Mouse (Mus musculus): ENCODE data around the gene Gm27027.

DNA sequence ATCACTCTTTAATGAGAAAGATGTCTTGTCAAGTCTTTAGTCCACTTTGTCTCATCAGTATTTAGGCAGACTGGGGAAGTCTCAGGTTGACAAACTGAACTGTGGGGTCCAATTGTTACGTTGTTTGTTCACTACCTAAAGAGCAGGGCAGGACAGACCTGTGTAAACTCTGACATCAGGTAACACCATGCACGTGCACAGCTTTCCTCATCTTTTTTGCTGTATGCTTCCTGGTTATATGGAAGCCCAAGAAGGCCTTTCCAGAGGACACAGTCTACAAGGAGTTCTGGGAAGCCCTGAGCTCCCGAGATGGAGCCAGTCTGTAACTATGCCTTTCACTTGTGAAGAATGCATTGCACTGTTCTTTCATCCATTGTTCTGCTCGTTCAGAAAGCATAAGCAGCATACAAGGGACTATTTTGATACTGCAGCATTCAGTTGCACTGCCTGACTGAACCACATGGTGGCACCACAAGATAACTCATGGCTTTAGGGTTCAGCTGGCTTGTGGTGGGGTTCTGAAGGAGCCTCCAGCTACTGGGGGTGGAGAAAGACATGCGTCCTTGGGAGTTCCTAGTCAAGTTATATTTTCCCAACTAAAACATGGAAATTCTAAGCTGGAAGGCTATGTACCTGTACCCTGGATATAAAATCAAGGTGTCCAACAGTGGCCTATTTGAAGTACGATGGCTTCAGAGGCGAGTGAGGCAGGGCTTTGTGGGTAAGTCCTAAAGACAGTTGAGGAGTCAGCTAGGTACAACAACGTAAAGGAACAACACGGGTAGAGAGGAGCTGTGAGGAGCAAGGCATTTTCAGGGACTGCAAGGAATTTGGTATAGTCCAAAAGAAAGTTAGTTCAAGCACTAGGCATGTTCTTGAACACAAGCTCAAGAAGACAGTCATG lies 39.5 kb upstream of the Gm27027 start:
- TF ChIP-seq CTCF (IDR thresholded peaks at IDR 0.05; ENCODE audit: extremely low read depth, insufficient read depth, low read length), result peak; percentile 99
- no peak for TF ChIP-seq POLR2A (IDR thresholded peaks at IDR 0.05; ENCODE audit: extremely low read depth, insufficient read depth, low read length)

All from cortical plate, adult 2 months (tissue).